Mouse (Mus musculus): ENCODE measurements around the gene Gm49358.

Gm49358 gene

GRCm38 (mm10) chr10:86810612-86811011, 46.8 kb downstream of the Gm49358 start:
- no peak for DNase-seq (ENCODE audit: low spot score in 2 of 2)

DNA sequence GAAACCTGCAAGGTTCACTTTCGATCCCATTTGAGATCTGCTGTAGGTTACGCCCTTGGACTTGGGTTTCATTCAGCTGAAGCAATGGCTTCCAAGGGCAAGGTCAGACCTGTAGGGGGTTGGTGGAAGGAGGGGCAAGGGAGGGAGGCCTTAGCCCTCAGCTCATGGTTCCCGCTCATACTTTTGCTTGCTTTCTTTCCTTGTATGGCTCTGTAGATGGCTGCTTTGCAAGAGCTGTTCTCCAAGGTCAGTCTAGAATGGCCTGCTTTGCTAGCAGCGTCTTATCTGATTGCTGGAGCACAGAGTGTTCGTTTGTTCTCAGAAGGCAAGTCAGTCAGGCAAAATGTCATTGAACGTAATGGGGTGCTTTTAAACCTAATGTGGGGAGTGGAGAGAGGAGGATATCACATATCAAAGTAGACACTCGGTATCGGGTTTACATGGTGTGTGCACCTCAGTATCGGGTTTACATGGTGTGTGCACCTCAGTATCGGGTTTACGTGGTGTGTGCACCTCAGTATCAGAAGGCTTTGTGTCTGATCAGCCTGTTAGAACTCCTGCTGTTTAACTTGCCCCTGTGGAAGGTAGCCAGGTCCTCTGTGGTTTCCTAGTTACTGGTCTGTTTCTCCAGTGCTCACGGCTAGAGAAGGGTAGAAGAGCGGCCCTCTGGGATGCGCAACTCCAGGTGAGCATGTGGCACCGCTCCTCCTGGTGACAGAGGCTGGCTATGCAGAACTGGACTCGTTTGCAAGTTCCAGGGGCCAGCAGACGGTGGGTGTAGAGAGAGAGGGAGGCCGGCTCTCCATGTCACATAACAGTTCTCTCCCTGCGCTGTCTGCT, 50.7 kb downstream of the Gm49358 start:
- no peak for DNase-seq (ENCODE audit: low spot score in 2 of 2)

GRCm38 (mm10) chr10:86815133-86815532, 51.4 kb downstream of the Gm49358 start:
- no peak for DNase-seq (ENCODE audit: low spot score in 2 of 2)

- peak; percentile 21 to 42 for DNase-seq (ENCODE audit: low spot score in 2 of 2)
These were observed 55.9 kb downstream of the Gm49358 start for GRCm38 (mm10) chr10:86819649-86820165.

GRCm38 (mm10) chr10:86821014-86821413, 57.2 kb downstream of the Gm49358 start:
- DNase-seq (ENCODE audit: low spot score in 2 of 2): no peak

DNA sequence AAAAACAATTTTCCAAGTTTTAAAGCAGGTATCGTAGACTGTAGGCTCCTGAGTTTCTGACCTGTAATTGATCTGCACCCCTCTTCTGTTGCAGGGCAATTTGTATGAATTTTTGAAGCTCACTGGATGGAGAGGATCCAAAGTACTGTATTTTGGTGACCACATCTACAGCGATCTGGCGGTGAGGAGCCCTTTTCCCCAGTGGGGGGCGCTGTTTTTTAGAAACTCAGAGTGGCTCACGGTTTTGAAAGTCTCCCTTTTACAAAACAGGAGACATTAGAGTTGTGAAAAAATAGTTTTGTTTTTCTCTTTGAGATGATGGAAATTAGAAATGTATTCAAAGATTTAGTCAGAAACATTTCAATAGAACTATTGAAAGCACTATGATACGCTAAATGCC, 60.3 kb downstream of the Gm49358 start:
- DNase-seq (ENCODE audit: low spot score in 2 of 2): no peak

- DNase-seq (ENCODE audit: low spot score in 2 of 2): no peak
These were observed 61.1 kb downstream of the Gm49358 start for GRCm38 (mm10) chr10:86824871-86825270.

- no peak for DNase-seq (ENCODE audit: low spot score in 2 of 2)
These were observed 62.2 kb downstream of the Gm49358 start for GRCm38 (mm10) chr10:86825871-86826522.

DNA sequence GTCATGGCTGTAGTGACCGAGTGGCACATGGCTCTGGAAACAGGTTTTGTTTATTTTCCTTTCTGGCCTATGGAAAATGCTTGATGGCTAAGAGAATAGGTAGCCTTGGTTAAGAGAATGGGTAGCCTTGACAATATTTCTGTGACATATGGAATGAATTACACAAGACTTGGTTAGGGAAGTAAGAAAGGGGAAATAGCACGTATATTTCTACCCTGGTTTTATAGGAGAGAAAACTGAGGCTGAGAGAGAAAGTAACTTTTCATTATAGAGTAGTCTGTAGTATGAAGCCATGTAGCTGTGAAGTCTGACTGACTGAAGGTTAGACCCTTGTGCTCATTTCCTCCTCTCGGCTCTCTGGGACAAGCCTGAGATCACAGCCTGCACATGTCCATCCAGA, 63.2 kb downstream of the Gm49358 start:
- no peak for DNase-seq (ENCODE audit: low spot score in 2 of 2)

- DNase-seq (ENCODE audit: low spot score in 2 of 2): no peak
These were observed 64.7 kb downstream of the Gm49358 start for GRCm38 (mm10) chr10:86828221-86829135.

- no peak for DNase-seq (ENCODE audit: low spot score in 2 of 2)
These were observed 65.7 kb downstream of the Gm49358 start for GRCm38 (mm10) chr10:86829515-86829914.

DNA sequence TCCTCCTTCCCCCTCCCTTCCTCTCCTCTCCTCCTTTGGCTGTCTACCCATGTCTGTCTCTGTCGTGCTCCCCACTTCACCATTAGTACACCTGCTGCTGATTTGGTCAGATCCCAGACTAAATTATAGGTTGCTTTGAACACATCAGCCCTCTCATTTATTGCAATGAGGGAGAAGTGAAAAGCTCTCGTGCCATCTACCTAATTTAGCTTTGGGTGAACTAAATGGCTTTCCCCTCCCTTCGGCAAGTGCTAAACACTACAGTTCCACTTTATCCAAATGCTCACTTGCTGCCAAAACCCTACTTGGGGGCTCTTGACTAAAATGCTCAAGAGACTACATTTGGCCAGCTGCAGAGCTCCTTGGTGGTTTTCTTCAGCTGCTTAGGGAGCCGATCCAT, 73.0 kb downstream of the Gm49358 start:
- DNase-seq (ENCODE audit: low spot score in 2 of 2): no peak

- DNase-seq (ENCODE audit: low spot score in 2 of 2): no peak
These were observed 75.1 kb downstream of the Gm49358 start for GRCm38 (mm10) chr10:86838827-86839226.

DNA sequence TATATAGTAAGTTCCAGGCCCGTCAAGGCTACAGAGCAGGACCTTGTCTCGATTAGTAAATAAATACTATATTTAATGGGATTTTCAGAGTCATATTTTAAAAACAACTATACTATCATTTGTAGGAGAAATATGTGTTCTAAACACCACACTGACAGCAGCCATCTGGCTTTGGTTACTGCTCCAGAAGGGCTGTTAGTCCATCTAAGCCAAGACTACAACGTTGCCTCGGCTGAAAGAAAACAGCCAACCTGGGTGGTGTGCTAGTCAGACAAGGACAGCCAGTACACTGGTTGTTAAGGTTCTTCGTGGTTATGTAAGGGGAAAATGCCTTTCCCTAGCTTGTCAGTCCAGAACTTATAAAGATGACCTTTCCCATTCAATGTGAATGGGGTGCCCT, 78.9 kb downstream of the Gm49358 start:
- no peak for DNase-seq (ENCODE audit: low spot score in 2 of 2)

GRCm38 (mm10) chr10:86846926-86847467, 83.2 kb downstream of the Gm49358 start:
- DNase-seq (ENCODE audit: low spot score in 2 of 2): no peak

DNA sequence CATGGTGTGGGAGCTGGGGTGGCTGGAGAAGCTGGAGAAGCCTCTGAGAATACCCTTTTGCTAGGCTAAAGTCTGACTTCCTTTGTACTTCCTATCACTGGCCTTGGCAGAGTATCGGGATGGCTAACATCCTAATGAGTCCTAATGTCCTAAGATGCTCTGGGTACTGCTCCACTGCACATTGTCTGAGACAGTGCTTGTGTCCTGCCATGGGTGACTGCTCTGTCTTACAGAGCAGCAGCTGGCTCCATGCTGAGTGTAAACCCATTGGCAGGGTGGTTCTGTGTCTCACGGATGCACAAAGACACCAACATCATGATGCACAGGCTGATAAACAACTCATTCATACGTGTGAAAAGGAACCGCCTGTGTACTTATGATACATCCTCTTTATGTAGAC, 85.3 kb downstream of the Gm49358 start:
- DNase-seq (ENCODE audit: low spot score in 2 of 2): no peak

DNA sequence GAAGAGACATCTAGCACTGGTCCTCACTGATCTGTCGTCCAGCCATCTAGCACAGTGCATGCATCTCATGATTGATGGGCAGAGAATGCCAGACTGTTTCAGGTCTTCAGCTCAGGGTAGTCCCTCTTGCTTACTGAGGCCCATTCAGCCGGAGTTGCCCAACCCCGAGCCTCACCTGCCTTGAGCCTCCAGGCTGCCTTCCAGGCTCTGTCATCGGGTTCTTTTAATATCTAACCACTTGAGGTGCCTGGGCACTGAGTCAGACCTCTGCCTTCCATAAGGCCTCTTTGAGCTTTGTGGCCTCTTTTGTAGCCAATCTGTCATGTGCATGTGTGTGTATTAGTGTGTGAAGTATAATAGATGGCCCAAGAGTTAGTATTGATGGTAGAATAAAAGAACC, 85.7 kb downstream of the Gm49358 start:
- no peak for DNase-seq (ENCODE audit: low spot score in 2 of 2)

DNA sequence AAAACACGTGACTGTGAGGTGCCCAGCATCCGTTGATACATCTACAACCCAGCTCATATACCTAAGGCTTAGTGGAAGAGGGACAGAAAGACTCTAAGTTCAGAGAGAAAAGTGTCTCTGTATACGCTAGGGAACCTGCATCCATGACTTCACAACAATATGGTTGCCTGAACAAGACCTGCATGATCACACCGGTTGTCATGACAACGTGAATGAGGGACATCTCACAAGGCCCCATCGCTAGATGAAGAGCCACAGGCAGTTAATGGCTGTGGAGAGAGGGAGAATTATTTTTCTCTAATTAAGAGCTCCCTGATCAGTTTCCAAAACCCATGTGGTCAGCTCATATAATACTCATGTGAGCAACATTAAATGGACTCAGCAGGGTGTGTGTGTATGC, 88.4 kb downstream of the Gm49358 start:
- DNase-seq (ENCODE audit: low spot score in 2 of 2): no peak

GRCm38 (mm10) chr10:86853433-86853832, 89.7 kb downstream of the Gm49358 start:
- no peak for DNase-seq (ENCODE audit: low spot score in 2 of 2)

DNA sequence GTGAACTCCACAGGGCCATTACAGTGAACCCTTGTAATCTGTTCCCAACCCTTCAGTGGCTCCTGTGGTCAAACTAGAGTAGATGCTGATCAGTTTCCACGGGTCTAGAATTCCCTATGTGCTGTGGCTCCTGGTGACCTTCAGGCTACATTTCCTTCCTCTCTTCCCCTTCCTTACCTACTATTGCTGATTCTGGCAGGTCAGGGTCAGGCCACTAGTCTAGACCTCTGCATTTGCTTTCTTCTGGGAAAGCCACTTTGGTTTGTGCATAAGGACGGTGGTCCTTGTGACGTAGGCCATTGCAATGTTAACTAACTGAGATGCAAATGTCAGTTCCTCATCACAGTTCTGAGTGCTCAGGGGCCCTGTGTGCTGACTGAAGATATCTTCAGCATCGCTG, 96.6 kb downstream of the Gm49358 start:
- DNase-seq (ENCODE audit: low spot score in 2 of 2): no peak

- no peak for DNase-seq (ENCODE audit: low spot score in 2 of 2)
These were observed 98.7 kb downstream of the Gm49358 start for GRCm38 (mm10) chr10:86862496-86862895.

GRCm38 (mm10) chr10:86863429-86863828, 99.7 kb downstream of the Gm49358 start:
- no peak for DNase-seq (ENCODE audit: low spot score in 2 of 2)
